25 mouse cellular contexts compared by ENCODE assay signal in genomic region chr16:24545366-24545765, GRCm38 (mm10).
"Had no signal": no experiment of that assay in that cellular context is flagged by ENCODE, and none has a peak within 500 bp of the region (broad histone marks: within the 10 kb centered on the region; RNA-seq: fewer than 3 reads in every experiment).

No protein-coding gene starts in this region.

- H3K9ac ChIP-seq: heart, embryonic 12.5 days; hindbrain, embryonic 13.5 days; hindbrain, embryonic 15.5 days; kidney, embryonic 15.5 days; limb, embryonic 13.5 days; limb, embryonic 15.5 days; liver, embryonic 12.5 days had no signal

- H3K9me3 ChIP-seq: heart, embryonic 10.5 days; heart, embryonic 12.5 days; hindbrain, embryonic 13.5 days; hindbrain, embryonic 15.5 days; kidney, embryonic 15.5 days; limb, embryonic 13.5 days; limb, embryonic 15.5 days; liver, embryonic 12.5 days had no signal

- H3K4me3 ChIP-seq: gastrocnemius, adult 2 months; heart, embryonic 10.5 days; heart, embryonic 12.5 days; hindbrain, embryonic 13.5 days; hindbrain, embryonic 15.5 days; kidney, embryonic 15.5 days; limb, embryonic 13.5 days; limb, embryonic 15.5 days; liver, embryonic 12.5 days had no signal

- ATAC-seq: hindbrain, postnatal 0 days; intestine, embryonic 16.5 days; liver, embryonic 12.5 days had no signal

- H3K4me1 ChIP-seq: heart, embryonic 10.5 days; heart, embryonic 12.5 days; hindbrain, embryonic 13.5 days; hindbrain, embryonic 15.5 days; kidney, embryonic 15.5 days; limb, embryonic 13.5 days; limb, embryonic 15.5 days; liver, embryonic 12.5 days had no signal

- H3K27me3 ChIP-seq: heart, embryonic 12.5 days; hindbrain, embryonic 13.5 days; hindbrain, embryonic 15.5 days; kidney, embryonic 15.5 days; limb, embryonic 13.5 days; limb, embryonic 15.5 days; liver, embryonic 12.5 days had no signal

- H3K27ac ChIP-seq: gastrocnemius, adult 2 months; heart, embryonic 10.5 days; hindbrain, embryonic 13.5 days; hindbrain, embryonic 15.5 days; hindbrain, postnatal 0 days; kidney, embryonic 15.5 days; kidney, postnatal 0 days; limb, embryonic 13.5 days; limb, embryonic 15.5 days; liver, embryonic 12.5 days had no signal

- H3K4me2 ChIP-seq: heart, embryonic 12.5 days; hindbrain, embryonic 13.5 days; hindbrain, embryonic 15.5 days; kidney, embryonic 15.5 days; limb, embryonic 13.5 days; limb, embryonic 15.5 days; liver, embryonic 12.5 days had no signal

- DNase-seq: gastrocnemius, adult 2 months; gastrocnemius, postnatal 10 days; gastrocnemius, postnatal 25 days; heart, adult 18-20 months; heart, postnatal 14 days; heart, postnatal 36 days; kidney, adult 11 months; kidney, adult 2 months; kidney, adult 9 months; kidney, postnatal 14 days; kidney, postnatal 36 days; layer of hippocampus, adult 9-11 months; layer of hippocampus, postnatal 36 days; left cerebral cortex, postnatal 4 days had no signal

- H3K36me3 ChIP-seq: heart, embryonic 10.5 days; heart, embryonic 12.5 days; hindbrain, embryonic 13.5 days; hindbrain, embryonic 15.5 days; kidney, embryonic 15.5 days; limb, embryonic 13.5 days; limb, embryonic 15.5 days; liver, embryonic 12.5 days had no signal
